Comparison of ENCODE assay signal across 13 mouse cellular contexts in the genomic region with DNA sequence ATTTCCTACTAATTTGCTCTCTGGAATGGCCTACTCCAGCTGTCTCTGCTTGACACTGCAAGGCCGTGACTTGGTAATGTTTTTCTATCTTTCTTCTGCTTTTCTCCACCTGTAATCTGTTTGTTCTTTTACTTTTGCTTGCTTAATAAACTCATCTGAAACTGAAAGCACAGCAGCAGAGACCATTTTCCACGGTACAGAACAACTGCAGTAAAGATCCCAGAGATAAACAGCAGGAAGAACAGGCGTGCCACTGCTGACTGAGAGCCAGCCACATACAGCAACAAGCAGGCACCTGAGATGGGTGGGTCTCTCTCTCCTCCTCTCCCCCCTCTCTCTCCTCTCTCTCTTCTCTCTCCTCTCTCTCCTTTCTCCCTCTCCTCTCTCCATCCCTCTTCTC. TPM values are rescaled to one million over a fixed set of nuclear protein-coding genes. Genes with fewer than 3 reads are reported as not detected.
DNase-seq lines count a peak whose midpoint lies in the region; ATAC-seq lines count a peak whose summit lies in the region.
"Had no signal": no experiment of that assay in that cellular context is flagged by ENCODE, and none has a peak within 500 bp of the region (broad histone marks: within the 10 kb centered on the region; RNA-seq: fewer than 3 reads in every experiment).

No protein-coding gene starts in this region.

- peak; percentile 93 for ATAC-seq in CD4-positive, CD25-positive, alpha-beta regulatory T cell, adult 4 months
- peak; percentile 92 for ATAC-seq in inflammation-experienced regulatory T-cells, adult 6 months
- ATAC-seq: forebrain, embryonic 15.5 days had no signal

- peak; percentile 23 for DNase-seq in kidney, adult 9 months
- no peak for DNase-seq in kidney, postnatal 4 days
- DNase-seq in thymus, postnatal 0 days (ENCODE audit: low spot score), result peak; percentile 57
- no peak for DNase-seq in right cerebral cortex, adult 2 months (ENCODE audit: low spot score in 2 of 2)
- no peak for DNase-seq in gastrocnemius, postnatal 25 days
- DNase-seq: cerebellum, adult 2 months; gastrocnemius, postnatal 10 days; heart, postnatal 10 days; right cerebral cortex, postnatal 25 days had no signal

RNA-seq across cellular contexts. Expression of gene Prodh, which starts 14.8 kb away (rescaled TPM):
- polyA plus RNA-seq in CD4-positive, CD25-positive, alpha-beta regulatory T cell, adult 4 months (2017; shearing (Covaris generic)), result 10 to 100 TPM in 1 of 2 experiments, 1 to 10 TPM in 1; 5.7 to 11.1 TPM
- 1 to 10 TPM; 1.1 to 5.3 (median 4.2) TPM for polyA plus RNA-seq in inflammation-experienced regulatory T-cells, adult 6 months (2017; shearing (Covaris generic))
- 29.2 and 29.5 TPM in 2 replicates for polyA plus RNA-seq in thymus, postnatal 0 days (2015; fragmentation: Nextera tagmentation; extraction: Ambion mirVana)
- total RNA-seq in gastrocnemius, postnatal 25 days (2021), result 1 to 10 TPM; 8.1 to 9.5 TPM

RNA-seq across cellular contexts. Expression of gene Dgcr6, which starts 22.5 kb away (rescaled TPM):
- polyA plus RNA-seq in CD4-positive, CD25-positive, alpha-beta regulatory T cell, adult 4 months (2017; shearing (Covaris generic)), result 10 to 100 TPM; 16.4 to 21.2 TPM
- 10 to 100 TPM; 11.5 to 19.1 (median 15.0) TPM for polyA plus RNA-seq in inflammation-experienced regulatory T-cells, adult 6 months (2017; shearing (Covaris generic))
- polyA plus RNA-seq in thymus, postnatal 0 days (2015; fragmentation: Nextera tagmentation; extraction: Ambion mirVana), result 125 and 128 TPM in 2 replicates
- 10 to 100 TPM; 32.2 to 34.1 TPM for total RNA-seq in gastrocnemius, postnatal 25 days (2021)

RNA-seq across cellular contexts. Expression of gene Rtn4r, which starts 52.2 kb away (rescaled TPM):
- polyA plus RNA-seq in CD4-positive, CD25-positive, alpha-beta regulatory T cell, adult 4 months (2017; shearing (Covaris generic)), result not detected
- not detected for polyA plus RNA-seq in inflammation-experienced regulatory T-cells, adult 6 months (2017; shearing (Covaris generic))
- 0.31 and 0.68 TPM in 2 replicates for polyA plus RNA-seq in thymus, postnatal 0 days (2015; fragmentation: Nextera tagmentation; extraction: Ambion mirVana)
- under 1 TPM in 1 of 2 experiments, not detected in 1; 0.13 TPM for total RNA-seq in gastrocnemius, postnatal 25 days (2021)
- polyA plus RNA-seq: macrophage had no signal

Comparison
In these comparisons a context has a peak if more than half of its experiments do, and no peak if none do; other contexts are left out.
1. DNase-seq: peak in kidney, adult 9 months (single experiment) and thymus, postnatal 0 days (single experiment); none in kidney, postnatal 4 days (0 of 2), right cerebral cortex, adult 2 months (0 of 2) and gastrocnemius, postnatal 25 days (single experiment).